Mouse (Mus musculus): Measurements from ENCODE around the gene Flt1. TPM values are rescaled to one million over a fixed set of nuclear protein-coding genes. Genes with fewer than 3 reads are reported as not detected.

Gene Flt1
- 2.5 and 3.6 TPM in 2 replicates for polyA plus RNA-seq (2012; rRNA removed)

- Histone ChIP-seq H3K36me3 (ENCODE audit: control insufficient read depth, insufficient read depth, low read length) (no peaks in the 10 kb centered on the region), H3K27ac (ENCODE audit: insufficient read depth, low read depth, low read length) (peak within 1 kb of the TSS; percentile 13), H3K4me3 (ENCODE audit: low read depth, low read length) (peak within 1 kb of the TSS; percentile 52), H3K27me3 (ENCODE audit: control insufficient read depth, insufficient read depth, low read length) (peaks cover 39% of the 10 kb centered on the region), H3K4me1 (ENCODE audit: control insufficient read depth, insufficient read depth, insufficient read length, low read length) (0 out of 2 replicates have a peak, but pooled peaks cover 4% of the 10 kb centered on the region)
- 2% methylated on average over 82 of the region's 82 CpGs for WGBS
- TF ChIP-seq CTCF (IDR thresholded peaks at IDR 0.05; ENCODE audit: extremely low read depth, insufficient read length, insufficient replicate concordance, low read depth, low read length), result no peak
- no peak; the same call in 1 of the 2 replicates for TF ChIP-seq POLR2A (IDR thresholded peaks at IDR 0.05; ENCODE audit: low read depth, low read length)
Observed at GRCm38 (mm10) chr5:147725831-147726700, at the start of gene Flt1. TSS of gene Flt1 (minus strand) at chr5:147726011.

- no peak for TF ChIP-seq POLR2A (IDR thresholded peaks at IDR 0.05; ENCODE audit: low read depth, low read length)
- no peak for TF ChIP-seq CTCF (IDR thresholded peaks at IDR 0.05; ENCODE audit: extremely low read depth, insufficient read length, insufficient replicate concordance, low read depth, low read length)
- Histone ChIP-seq H3K4me1 (ENCODE audit: control insufficient read depth, insufficient read depth, insufficient read length, low read length) (no peaks in the 10 kb centered on the region), H3K36me3 (ENCODE audit: control insufficient read depth, insufficient read depth, low read length) (no peaks in the 10 kb centered on the region), H3K27me3 (ENCODE audit: control insufficient read depth, insufficient read depth, low read length) (no peaks in the 10 kb centered on the region), H3K4me3 (ENCODE audit: low read depth, low read length) (no peak overlapping the region), H3K27ac (ENCODE audit: insufficient read depth, low read depth, low read length) (no peak overlapping the region)
- 59% methylated on average over 7 of the region's 7 CpGs for WGBS
Observed at GRCm38 (mm10) chr5:147775222-147775621, 49.4 kb upstream of the Flt1 start.

GRCm38 (mm10) chr5:147769918-147770317 is 44.1 kb upstream of the Flt1 start:
- no peak overlapping the region for H3K27ac ChIP-seq (ENCODE audit: insufficient read depth, low read depth, low read length)
- H3K4me3 ChIP-seq (ENCODE audit: low read depth, low read length), result no peak overlapping the region
- 66% methylated on average over 6 of the region's 6 CpGs for WGBS
- TF ChIP-seq POLR2A (IDR thresholded peaks at IDR 0.05; ENCODE audit: low read depth, low read length) (no peak), CTCF (IDR thresholded peaks at IDR 0.05; ENCODE audit: extremely low read depth, insufficient read length, insufficient replicate concordance, low read depth, low read length) (no peak)
- H3K36me3 ChIP-seq (ENCODE audit: control insufficient read depth, insufficient read depth, low read length), result no peaks in the 10 kb centered on the region
- no peaks in the 10 kb centered on the region for H3K27me3 ChIP-seq (ENCODE audit: control insufficient read depth, insufficient read depth, low read length)
- no peaks in the 10 kb centered on the region for H3K4me1 ChIP-seq (ENCODE audit: control insufficient read depth, insufficient read depth, insufficient read length, low read length)

- Histone ChIP-seq H3K4me3 (ENCODE audit: low read depth, low read length) (no peak overlapping the region), H3K27me3 (ENCODE audit: control insufficient read depth, insufficient read depth, low read length) (no peaks in the 10 kb centered on the region), H3K4me1 (ENCODE audit: control insufficient read depth, insufficient read depth, insufficient read length, low read length) (no peaks in the 10 kb centered on the region), H3K36me3 (ENCODE audit: control insufficient read depth, insufficient read depth, low read length) (no peaks in the 10 kb centered on the region), H3K27ac (ENCODE audit: insufficient read depth, low read depth, low read length) (no peak overlapping the region)
- TF ChIP-seq CTCF (IDR thresholded peaks at IDR 0.05; ENCODE audit: extremely low read depth, insufficient read length, insufficient replicate concordance, low read depth, low read length) (no peak), POLR2A (IDR thresholded peaks at IDR 0.05; ENCODE audit: low read depth, low read length) (no peak)
- WGBS, result 91% methylated on average over 4 of the region's 4 CpGs
Observed at GRCm38 (mm10) chr5:147764061-147764460, 38.2 kb upstream of the Flt1 start.

GRCm38 (mm10) chr5:147761984-147762383 is 36.2 kb upstream of the Flt1 start:
- TF ChIP-seq CTCF (IDR thresholded peaks at IDR 0.05; ENCODE audit: extremely low read depth, insufficient read length, insufficient replicate concordance, low read depth, low read length), result no peak
- no peak for TF ChIP-seq POLR2A (IDR thresholded peaks at IDR 0.05; ENCODE audit: low read depth, low read length)
- Histone ChIP-seq H3K4me1 (ENCODE audit: control insufficient read depth, insufficient read depth, insufficient read length, low read length) (peaks cover 3% of the 10 kb centered on the region), H3K36me3 (ENCODE audit: control insufficient read depth, insufficient read depth, low read length) (no peaks in the 10 kb centered on the region), H3K27me3 (ENCODE audit: control insufficient read depth, insufficient read depth, low read length) (no peaks in the 10 kb centered on the region), H3K4me3 (ENCODE audit: low read depth, low read length) (no peak overlapping the region), H3K27ac (ENCODE audit: insufficient read depth, low read depth, low read length) (no peak overlapping the region)
- WGBS, result 23% methylated on average over 8 of the region's 8 CpGs

- H3K27ac ChIP-seq (ENCODE audit: insufficient read depth, low read depth, low read length), result no peak overlapping the region
- TF ChIP-seq POLR2A (IDR thresholded peaks at IDR 0.05; ENCODE audit: low read depth, low read length), result no peak
- no peak for TF ChIP-seq CTCF (IDR thresholded peaks at IDR 0.05; ENCODE audit: extremely low read depth, insufficient read length, insufficient replicate concordance, low read depth, low read length)
- H3K36me3 ChIP-seq (ENCODE audit: control insufficient read depth, insufficient read depth, low read length), result no peaks in the 10 kb centered on the region
- H3K27me3 ChIP-seq (ENCODE audit: control insufficient read depth, insufficient read depth, low read length), result no peaks in the 10 kb centered on the region
- no peak overlapping the region for H3K4me3 ChIP-seq (ENCODE audit: low read depth, low read length)
- peaks cover 3% of the 10 kb centered on the region for H3K4me1 ChIP-seq (ENCODE audit: control insufficient read depth, insufficient read depth, insufficient read length, low read length)
- WGBS, result 11% methylated on average over 9 of the region's 9 CpGs
Observed at GRCm38 (mm10) chr5:147761275-147761674, 35.5 kb upstream of the Flt1 start.

- H3K4me3 ChIP-seq (ENCODE audit: low read depth, low read length), result peak overlapping the region; percentile 55
- TF ChIP-seq CTCF (IDR thresholded peaks at IDR 0.05; ENCODE audit: extremely low read depth, insufficient read length, insufficient replicate concordance, low read depth, low read length) (no peak), POLR2A (IDR thresholded peaks at IDR 0.05; ENCODE audit: low read depth, low read length) (no peak)
- H3K36me3 ChIP-seq (ENCODE audit: control insufficient read depth, insufficient read depth, low read length), result no peaks in the 10 kb centered on the region
- H3K27ac ChIP-seq (ENCODE audit: insufficient read depth, low read depth, low read length), result peak overlapping the region; percentile 35
- peaks cover 3% of the 10 kb centered on the region for H3K4me1 ChIP-seq (ENCODE audit: control insufficient read depth, insufficient read depth, insufficient read length, low read length)
- WGBS, result 46% methylated on average over 9 of the region's 9 CpGs
- H3K27me3 ChIP-seq (ENCODE audit: control insufficient read depth, insufficient read depth, low read length), result no peaks in the 10 kb centered on the region
Observed at GRCm38 (mm10) chr5:147758640-147759319, 33.0 kb upstream of the Flt1 start.
